8 mouse cellular contexts compared by ENCODE assay signal in genomic region chr7:3629030-3629429, GRCm38 (mm10). TPM values are rescaled to one million over a fixed set of nuclear protein-coding genes. Genes with fewer than 3 reads are reported as not detected.
DNase-seq lines count a peak whose midpoint lies in the region; ATAC-seq and TF ChIP-seq lines count a peak whose summit lies in the region.

No protein-coding gene starts in this region.

- H3K27ac ChIP-seq in forebrain, embryonic 11.5 days (ENCODE audit: low read depth, low read length): no peak overlapping the region
- no peak overlapping the region for H3K27ac ChIP-seq in limb, embryonic 11.5 days (replicated peaks; ENCODE audit: low read depth, low read length)
- no peak overlapping the region for H3K27ac ChIP-seq in olfactory bulb, adult 2 months (ENCODE audit: insufficient read depth, low read depth, low read length)

- peaks cover 76% of the 10 kb centered on the region for H3K36me3 ChIP-seq in megakaryocyte, embryonic 14.5 days (replicated peaks; ENCODE audit: low read length)
- H3K36me3 ChIP-seq in forebrain, embryonic 11.5 days (ENCODE audit: control insufficient read depth, insufficient read depth, low read length): peaks cover 2% of the 10 kb centered on the region; the same call in 1 of the 2 replicates
- peaks cover 10% of the 10 kb centered on the region for H3K36me3 ChIP-seq in limb, embryonic 11.5 days (ENCODE audit: control insufficient read depth, insufficient read depth, low read length)

- peaks cover 82% of the 10 kb centered on the region for H3K4me1 ChIP-seq in megakaryocyte, embryonic 14.5 days
- peaks cover 7% of the 10 kb centered on the region; the same call in 1 of the 2 replicates for H3K4me1 ChIP-seq in forebrain, embryonic 11.5 days (replicated peaks; ENCODE audit: control insufficient read depth, insufficient read depth, low read length)
- peaks cover 15% of the 10 kb centered on the region for H3K4me1 ChIP-seq in limb, embryonic 11.5 days (ENCODE audit: control insufficient read depth, insufficient read depth, low read length)
- H3K4me1 ChIP-seq in olfactory bulb, adult 2 months (ENCODE audit: control insufficient read depth, insufficient read depth, low read length): peaks cover 15% of the 10 kb centered on the region

- no peak for DNase-seq in forebrain, embryonic 11.5 days (ENCODE audit: low spot score)
- no peak for DNase-seq in limb, embryonic 11.5 days (ENCODE audit: low spot score)
- no peak for DNase-seq in layer of hippocampus, postnatal 25 days (ENCODE audit: extremely low spot score in 1 of 2, low spot score in 1 of 2)
- DNase-seq in c-Kit-positive CD71-positive TER-119-positive erythroid progenitor cells, embryonic 14.5 days (ENCODE audit: low spot score): no peak
- no peak for DNase-seq in adrenal gland, postnatal 14 days

- TF ChIP-seq CTCF in olfactory bulb, adult 2 months (IDR thresholded peaks at IDR 0.05; ENCODE audit: insufficient read depth, low read depth, low read length): no peak

- peak overlapping the region; percentile 79 for H3K9ac ChIP-seq in forebrain, embryonic 11.5 days (ENCODE audit: low read length)
- peak overlapping the region; percentile 66 for H3K9ac ChIP-seq in limb, embryonic 11.5 days (ENCODE audit: low read length)

- H3K4me2 ChIP-seq in forebrain, embryonic 11.5 days (ENCODE audit: low read depth, low read length, severe bottlenecking): peak overlapping the region; percentile 89
- H3K4me2 ChIP-seq in limb, embryonic 11.5 days (ENCODE audit: low read depth, severe bottlenecking): peak overlapping the region; percentile 96

- WGBS in forebrain, embryonic 11.5 days: 42% methylated on average over 4 of the region's 4 CpGs
- WGBS in limb, embryonic 11.5 days: 30% methylated on average over 4 of the region's 4 CpGs
- 33% methylated on average over 4 of the region's 4 CpGs for WGBS in olfactory bulb, adult 2 months

- no peak for TF ChIP-seq POLR2A in olfactory bulb, adult 2 months (IDR thresholded peaks at IDR 0.05; ENCODE audit: insufficient read depth, low read depth, low read length)

- ATAC-seq in megakaryocyte, adult 5-6 weeks (ENCODE audit: poor library complexity, severe bottlenecking): no peak
- ATAC-seq in forebrain, embryonic 11.5 days (replicated peaks; ENCODE audit: low FRiP score): peak; percentile 42; the same call in 1 of the 2 replicates
- ATAC-seq in limb, embryonic 11.5 days (ENCODE audit: insufficient number of reproducible peaks, low FRiP score, low TSS enrichment, low read depth): peak; percentile 69

- H3K4me3 ChIP-seq in megakaryocyte, embryonic 14.5 days (replicated peaks): peak overlapping the region; percentile 93
- peak overlapping the region; percentile 71 for H3K4me3 ChIP-seq in forebrain, embryonic 11.5 days (ENCODE audit: low read depth, low read length)
- H3K4me3 ChIP-seq in limb, embryonic 11.5 days (ENCODE audit: low read depth, low read length): peak overlapping the region; percentile 73
- H3K4me3 ChIP-seq in olfactory bulb, adult 2 months (ENCODE audit: insufficient read depth, low read depth, low read length): peak overlapping the region; percentile 67

- H3K27me3 ChIP-seq in megakaryocyte, embryonic 14.5 days (replicated peaks): no peaks in the 10 kb centered on the region
- H3K27me3 ChIP-seq in forebrain, embryonic 11.5 days (ENCODE audit: control insufficient read depth, insufficient read depth, low read length): no peaks in the 10 kb centered on the region
- no peaks in the 10 kb centered on the region for H3K27me3 ChIP-seq in limb, embryonic 11.5 days (ENCODE audit: control insufficient read depth, insufficient read depth, low read length)

- no peaks in the 10 kb centered on the region for H3K9me3 ChIP-seq in megakaryocyte, embryonic 14.5 days
- H3K9me3 ChIP-seq in forebrain, embryonic 11.5 days (ENCODE audit: control insufficient read depth, low read length): no peaks in the 10 kb centered on the region
- H3K9me3 ChIP-seq in limb, embryonic 11.5 days (ENCODE audit: control insufficient read depth, low read length): no peaks in the 10 kb centered on the region

RNA-seq across cellular contexts. Expression of gene Tfpt, which starts 0.7 kb away (rescaled TPM):
- polyA plus RNA-seq in megakaryocyte, embryonic 14.5 days (2012; ENCODE audit: insufficient read depth, low replicate concordance): 31.4 and 57.9 TPM in 2 replicates
- 20.8 and 30.4 TPM in 2 replicates for total RNA-seq in megakaryocyte, adult 5-6 weeks (2015)
- 23.8 and 28.4 TPM in 2 replicates for total RNA-seq in megakaryocyte, adult 5-6 weeks (2017)
- polyA plus RNA-seq in forebrain, embryonic 11.5 days (2014; fragmentation: Nextera tagmentation; extraction: Ambion mirVana): 30.0 and 31.9 TPM in 2 replicates
- 31.1 and 35.5 TPM in 2 replicates for polyA plus RNA-seq in limb, embryonic 11.5 days (2014; fragmentation: Nextera tagmentation; extraction: Ambion mirVana)
- not detected in 2 replicates for polyA plus RNA-seq in olfactory bulb, adult 2 months (2012; ENCODE audit: insufficient read depth, insufficient read length, low replicate concordance, missing spikeins)
- 10 to 100 TPM; 36.0 to 40.5 TPM for total RNA-seq in layer of hippocampus, postnatal 25 days (2021)
- 21.6 and 25.6 TPM in 2 replicates for total RNA-seq in adrenal gland, postnatal 14 days (2021)

RNA-seq across cellular contexts. Expression of gene Prpf31, which starts 0.8 kb away (rescaled TPM):
- polyA plus RNA-seq in megakaryocyte, embryonic 14.5 days (2012; ENCODE audit: insufficient read depth, low replicate concordance): 7.5 and 49.6 TPM in 2 replicates
- total RNA-seq in megakaryocyte, adult 5-6 weeks (2015): 15.1 and 21.1 TPM in 2 replicates
- total RNA-seq in megakaryocyte, adult 5-6 weeks (2017): 51.0 and 66.7 TPM in 2 replicates
- polyA plus RNA-seq in forebrain, embryonic 11.5 days (2014; fragmentation: Nextera tagmentation; extraction: Ambion mirVana): 157 and 164 TPM in 2 replicates
- 150 TPM in 2 replicates for polyA plus RNA-seq in limb, embryonic 11.5 days (2014; fragmentation: Nextera tagmentation; extraction: Ambion mirVana)
- not detected in 2 replicates for polyA plus RNA-seq in olfactory bulb, adult 2 months (2012; ENCODE audit: insufficient read depth, insufficient read length, low replicate concordance, missing spikeins)
- 10 to 100 TPM; 51.7 to 54.2 TPM for total RNA-seq in layer of hippocampus, postnatal 25 days (2021)
- total RNA-seq in adrenal gland, postnatal 14 days (2021): 37.9 and 41.9 TPM in 2 replicates

RNA-seq across cellular contexts. Expression of gene Ndufa3, which starts 11.9 kb away (rescaled TPM):
- 16.3 and 87.7 TPM in 2 replicates for polyA plus RNA-seq in megakaryocyte, embryonic 14.5 days (2012; ENCODE audit: insufficient read depth, low replicate concordance)
- 263 and 351 TPM in 2 replicates for total RNA-seq in megakaryocyte, adult 5-6 weeks (2015)
- 273 and 274 TPM in 2 replicates for total RNA-seq in megakaryocyte, adult 5-6 weeks (2017)
- polyA plus RNA-seq in forebrain, embryonic 11.5 days (2014; fragmentation: Nextera tagmentation; extraction: Ambion mirVana): 338 and 353 TPM in 2 replicates
- 400 and 407 TPM in 2 replicates for polyA plus RNA-seq in limb, embryonic 11.5 days (2014; fragmentation: Nextera tagmentation; extraction: Ambion mirVana)
- not detected in 2 replicates for polyA plus RNA-seq in olfactory bulb, adult 2 months (2012; ENCODE audit: insufficient read depth, insufficient read length, low replicate concordance, missing spikeins)
- 100 to 1,000 TPM; 576 to 686 TPM for total RNA-seq in layer of hippocampus, postnatal 25 days (2021)
- total RNA-seq in adrenal gland, postnatal 14 days (2021): 975 and 1,034 TPM in 2 replicates

RNA-seq across cellular contexts. Expression of gene Oscar, which starts 13.1 kb away (rescaled TPM):
- polyA plus RNA-seq in megakaryocyte, embryonic 14.5 days (2012; ENCODE audit: insufficient read depth, low replicate concordance): 1.4 TPM in 1 of 2 replicates, not detected in the other
- total RNA-seq in megakaryocyte, adult 5-6 weeks (2015): not detected in 2 replicates
- total RNA-seq in megakaryocyte, adult 5-6 weeks (2017): not detected in 2 replicates
- 0.15 and 0.36 TPM in 2 replicates for polyA plus RNA-seq in forebrain, embryonic 11.5 days (2014; fragmentation: Nextera tagmentation; extraction: Ambion mirVana)
- 0.29 TPM in 1 of 2 replicates, not detected in the other for polyA plus RNA-seq in limb, embryonic 11.5 days (2014; fragmentation: Nextera tagmentation; extraction: Ambion mirVana)
- polyA plus RNA-seq in olfactory bulb, adult 2 months (2012; ENCODE audit: insufficient read depth, insufficient read length, low replicate concordance, missing spikeins): not detected in 2 replicates
- under 1 TPM; 0.54 to 0.99 TPM for total RNA-seq in layer of hippocampus, postnatal 25 days (2021)
- total RNA-seq in adrenal gland, postnatal 14 days (2021): not detected in 2 replicates

RNA-seq across cellular contexts. Expression of gene Cnot3, which starts 16.0 kb away (rescaled TPM):
- 518 and 624 TPM in 2 replicates for polyA plus RNA-seq in megakaryocyte, embryonic 14.5 days (2012; ENCODE audit: insufficient read depth, low replicate concordance)
- 119 and 123 TPM in 2 replicates for total RNA-seq in megakaryocyte, adult 5-6 weeks (2015)
- total RNA-seq in megakaryocyte, adult 5-6 weeks (2017): 23.5 and 36.8 TPM in 2 replicates
- polyA plus RNA-seq in forebrain, embryonic 11.5 days (2014; fragmentation: Nextera tagmentation; extraction: Ambion mirVana): 80.4 and 88.1 TPM in 2 replicates
- polyA plus RNA-seq in limb, embryonic 11.5 days (2014; fragmentation: Nextera tagmentation; extraction: Ambion mirVana): 87.2 and 94.2 TPM in 2 replicates
- polyA plus RNA-seq in olfactory bulb, adult 2 months (2012; ENCODE audit: insufficient read depth, insufficient read length, low replicate concordance, missing spikeins): not detected in 2 replicates
- 10 to 100 TPM; 49.7 to 61.3 TPM for total RNA-seq in layer of hippocampus, postnatal 25 days (2021)
- 63.5 and 63.7 TPM in 2 replicates for total RNA-seq in adrenal gland, postnatal 14 days (2021)
